ENCODE assay signal across 8 mouse cellular contexts in the genomic region with DNA sequence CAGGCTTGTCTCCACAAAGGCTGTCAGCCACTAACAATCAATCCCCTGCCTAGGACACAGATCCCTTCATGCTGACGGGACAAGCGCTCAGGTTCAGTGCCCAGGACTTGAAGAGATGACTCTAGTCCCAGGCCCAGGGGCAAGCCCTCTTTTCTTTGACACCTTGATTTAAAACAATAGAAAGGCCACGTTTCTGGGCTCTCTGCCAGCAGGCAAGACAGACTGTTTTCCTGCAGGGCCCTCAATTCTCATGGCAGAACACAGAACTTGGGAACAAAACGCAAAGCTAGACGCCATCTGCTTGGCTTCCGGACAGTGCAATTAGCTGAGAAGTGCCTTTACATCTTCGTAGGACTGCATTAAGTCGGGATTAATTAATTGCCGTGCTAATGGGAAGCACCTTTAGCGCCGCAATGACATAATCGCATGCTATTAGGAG. TPM values are rescaled to one million over a fixed set of nuclear protein-coding genes. Genes with fewer than 3 reads are reported as not detected.
DNase-seq lines count a peak whose midpoint lies in the region; ATAC-seq lines count a peak whose summit lies in the region.

No protein-coding gene starts in this region.

- no peak overlapping the region for H3K9ac ChIP-seq in neural tube, embryonic 12.5 days
- H3K9ac ChIP-seq in neural tube, embryonic 15.5 days (replicated peaks), result no peak overlapping the region

- H3K36me3 ChIP-seq in neural tube, embryonic 12.5 days, result no peaks in the 10 kb centered on the region
- no peaks in the 10 kb centered on the region for H3K36me3 ChIP-seq in neural tube, embryonic 15.5 days

- peak; percentile 70 for ATAC-seq in neural tube, embryonic 12.5 days (ENCODE audit: low FRiP score, low read depth)
- no peak for ATAC-seq in neural tube, embryonic 15.5 days (ENCODE audit: low FRiP score)

- H3K27me3 ChIP-seq in neural tube, embryonic 12.5 days (replicated peaks), result no peaks in the 10 kb centered on the region
- no peaks in the 10 kb centered on the region for H3K27me3 ChIP-seq in neural tube, embryonic 15.5 days (replicated peaks)

- no peak overlapping the region for H3K4me3 ChIP-seq in neural tube, embryonic 12.5 days
- no peak overlapping the region for H3K4me3 ChIP-seq in neural tube, embryonic 15.5 days (replicated peaks)

- no peak for DNase-seq in neural tube, embryonic 10.5 days (ENCODE audit: extremely low spot score, low spot score)
- peak; percentile 74 to 86 for DNase-seq in heart, adult 18-20 months
- peak; percentile 50 to 60 for DNase-seq in kidney, adult 8-10 months
- no peak for DNase-seq in B cell, adult 2 months
- no peak for DNase-seq in thymus, postnatal 10 days (ENCODE audit: low spot score in 2 of 2)
- no peak for DNase-seq in natural killer cell, adult 2 months (ENCODE audit: low spot score in 2 of 2)

- H3K27ac ChIP-seq in neural tube, embryonic 12.5 days, result peak overlapping the region; percentile 42; the same call in 1 of the 2 replicates
- peak overlapping the region; percentile 38; the same call in 1 of the 2 replicates for H3K27ac ChIP-seq in neural tube, embryonic 15.5 days (replicated peaks)

- 38% methylated on average over 12 of the region's 12 CpGs for WGBS in neural tube, embryonic 12.5 days
- WGBS in neural tube, embryonic 15.5 days, result 30% methylated on average over 12 of the region's 12 CpGs

- no peak overlapping the region for H3K4me2 ChIP-seq in neural tube, embryonic 12.5 days (replicated peaks)
- H3K4me2 ChIP-seq in neural tube, embryonic 15.5 days, result no peak overlapping the region

- H3K9me3 ChIP-seq in neural tube, embryonic 12.5 days, result no peaks in the 10 kb centered on the region
- no peaks in the 10 kb centered on the region for H3K9me3 ChIP-seq in neural tube, embryonic 15.5 days (replicated peaks)

- H3K4me1 ChIP-seq in neural tube, embryonic 12.5 days, result peaks cover 7% of the 10 kb centered on the region; the same call in 1 of the 2 replicates
- H3K4me1 ChIP-seq in neural tube, embryonic 15.5 days, result peaks cover 22% of the 10 kb centered on the region

RNA-seq across cellular contexts. Expression of a gene that starts 28.4 kb away (rescaled TPM):
- polyA plus RNA-seq in neural tube, embryonic 12.5 days (2016; fragmentation: Nextera tagmentation; extraction: Ambion mirVana), result 18.9 and 21.3 TPM in 2 replicates
- 10 to 100 TPM; 27.9 to 29.5 TPM for total RNA-seq in heart, adult 18-20 months (2021)
- 8.6 and 10.1 TPM in 2 replicates for polyA plus RNA-seq in neural tube, embryonic 15.5 days (2015; fragmentation: Nextera tagmentation; extraction: Ambion mirVana)

Comparison
In these comparisons a context has a peak if more than half of its experiments do, and no peak if none do; other contexts are left out.
1. DNase-seq: peak in heart, adult 18-20 months (2 of 2) and kidney, adult 8-10 months (2 of 2); none in neural tube, embryonic 10.5 days (single experiment), B cell, adult 2 months (0 of 2), thymus, postnatal 10 days (0 of 2) and natural killer cell, adult 2 months (0 of 2).